Mouse (Mus musculus) regulatory T cell (primary cell): ENCODE data around the gene Bmpr1b.

Experiments
- in situ Hi-C: fragments of 300-600 bp; cut with MboI, MseI; formaldehyde crosslinking; loops from one replicate; pipeline ENCODE4 v1.15.1; 2025; ENCODE audit warnings: high pct_unique_total_duplicates

Bmpr1b gene

DNA sequence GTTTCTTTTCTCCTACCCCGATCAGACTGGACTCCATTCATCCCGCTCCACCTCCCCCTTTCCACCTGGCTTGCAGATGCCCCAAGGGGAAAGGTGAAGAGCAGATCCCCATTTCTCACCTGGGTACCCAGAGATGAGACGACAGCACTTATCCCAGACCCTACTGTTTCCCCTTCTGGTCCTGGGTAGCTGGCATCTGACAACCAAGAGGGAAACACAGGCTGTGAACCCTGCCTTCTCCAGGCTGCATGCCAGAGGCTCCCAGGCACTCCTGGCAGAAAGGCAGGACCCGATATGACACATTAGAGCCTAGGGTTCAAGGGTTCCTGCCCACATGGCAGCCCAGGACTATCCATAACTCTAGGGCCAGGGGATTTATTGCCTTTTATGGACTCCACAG, 56.0 kb downstream of the Bmpr1b start:
- in situ Hi-C loops = no loop called here

DNA sequence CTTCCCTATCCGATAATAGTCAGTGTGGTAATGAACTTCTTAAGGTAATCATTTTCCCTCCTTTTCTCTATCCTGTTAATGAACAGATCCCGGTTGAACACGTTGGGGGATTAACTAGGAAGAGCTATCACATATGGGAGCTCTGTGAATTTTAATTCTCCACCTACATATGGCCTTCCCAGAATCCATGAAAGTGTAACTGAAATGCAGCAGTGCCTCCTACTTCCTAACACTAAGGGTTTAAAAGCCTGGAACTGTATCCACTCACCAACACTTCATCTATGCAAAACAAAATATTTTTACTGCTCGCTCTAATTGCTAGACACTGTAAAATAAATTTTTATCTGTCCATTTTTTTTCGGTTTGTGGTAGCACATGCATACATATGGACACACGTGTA, 63.0 kb downstream of the Bmpr1b start:
- in situ Hi-C loops = no loop called here

DNA sequence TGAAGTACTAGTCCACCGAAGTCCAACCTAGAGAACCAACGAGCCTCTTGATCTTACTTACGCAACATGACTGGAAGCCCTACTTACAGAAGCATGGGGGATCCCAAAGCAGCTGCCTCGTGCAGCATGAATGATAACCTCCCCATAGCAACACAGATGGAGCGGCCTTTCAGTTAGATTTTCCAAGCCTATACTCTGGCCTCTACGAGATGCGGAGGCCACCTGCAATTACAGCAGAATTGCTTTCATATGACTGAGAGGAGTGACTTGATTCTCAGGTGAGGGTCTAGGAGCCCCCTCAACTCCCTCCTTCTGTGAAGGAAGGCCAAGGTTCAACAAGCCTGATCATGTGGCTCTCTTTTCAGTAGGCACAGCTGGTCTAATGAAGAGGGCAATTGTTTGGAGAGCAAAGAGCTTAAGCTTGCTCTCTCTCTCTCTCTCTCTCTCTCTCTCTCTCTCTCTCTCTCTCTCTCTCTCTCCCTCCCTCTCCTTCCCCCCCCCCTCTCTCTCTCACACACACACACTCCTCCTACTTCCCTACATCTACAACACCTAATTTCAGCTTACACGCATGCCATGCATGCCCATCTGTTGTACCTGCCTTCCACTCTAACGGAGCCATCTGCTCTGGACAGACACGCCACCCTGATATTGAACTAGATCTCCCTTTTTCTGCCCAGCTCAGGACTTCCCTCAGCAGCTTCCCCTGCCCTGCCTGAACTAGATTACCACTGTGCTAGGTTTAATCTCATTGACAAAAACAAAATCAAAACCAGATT, 65.0 kb downstream of the Bmpr1b start:
- in situ Hi-C loops = no loop called here

DNA sequence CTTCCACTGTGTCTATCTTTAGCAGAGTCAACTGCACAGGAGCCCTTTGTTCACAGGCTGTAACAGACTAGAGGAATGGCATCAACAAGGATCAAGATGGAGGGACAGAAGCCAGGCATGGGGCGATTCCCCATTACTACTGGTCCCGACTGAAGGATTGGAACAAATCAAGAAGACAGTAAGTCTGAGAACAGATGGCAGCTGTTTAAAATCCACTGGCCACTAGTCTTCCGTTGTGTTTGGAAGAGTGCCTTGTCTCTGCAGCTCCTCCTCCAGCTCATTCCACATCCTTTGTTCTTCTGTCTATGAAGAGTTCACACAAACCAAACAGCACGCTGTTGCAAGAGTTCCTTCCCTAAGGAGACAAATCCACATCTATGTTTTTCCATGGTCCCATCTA, 65.6 kb downstream of the Bmpr1b start:
- in situ Hi-C loops = no loop called here

DNA sequence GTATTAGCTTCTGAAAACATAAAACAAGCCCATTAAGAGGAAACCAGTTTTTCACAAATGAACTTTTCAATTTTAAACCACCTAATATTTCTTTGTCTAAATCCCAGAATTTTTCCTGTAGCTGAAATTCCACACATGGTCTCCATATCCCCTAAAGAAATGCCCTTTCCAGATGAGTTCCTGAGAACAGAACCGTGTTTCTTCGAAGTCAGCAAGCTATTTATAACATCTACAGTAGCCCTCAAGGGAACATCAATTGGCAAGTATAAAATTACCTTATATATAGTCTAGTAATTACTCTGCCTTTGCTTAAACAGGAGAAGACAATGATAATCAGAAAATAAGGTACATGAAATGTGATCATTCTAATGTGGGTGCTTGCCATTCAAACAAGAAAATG, 70.1 kb downstream of the Bmpr1b start:
- in situ Hi-C loops = no loop called here

DNA sequence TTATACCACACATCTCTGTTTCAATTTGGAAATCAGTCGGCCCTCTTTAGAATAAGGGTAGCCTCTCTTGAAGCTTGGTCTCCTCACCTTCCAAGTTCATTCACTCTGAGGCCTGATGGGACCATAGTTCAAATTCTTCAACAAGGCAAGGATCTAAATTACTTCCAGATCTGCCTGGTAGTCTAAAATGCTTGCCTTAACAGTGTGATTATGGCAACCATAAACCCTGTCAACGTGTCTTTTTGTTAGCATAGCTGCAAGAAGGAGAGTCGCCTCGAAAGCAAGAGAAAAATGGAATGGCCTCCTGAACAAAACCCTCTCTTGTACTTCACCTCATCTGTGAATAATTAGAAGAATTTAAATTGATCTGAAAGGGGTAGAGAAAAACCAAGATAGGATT, 75.2 kb downstream of the Bmpr1b start:
- in situ Hi-C loops = no loop called here

DNA sequence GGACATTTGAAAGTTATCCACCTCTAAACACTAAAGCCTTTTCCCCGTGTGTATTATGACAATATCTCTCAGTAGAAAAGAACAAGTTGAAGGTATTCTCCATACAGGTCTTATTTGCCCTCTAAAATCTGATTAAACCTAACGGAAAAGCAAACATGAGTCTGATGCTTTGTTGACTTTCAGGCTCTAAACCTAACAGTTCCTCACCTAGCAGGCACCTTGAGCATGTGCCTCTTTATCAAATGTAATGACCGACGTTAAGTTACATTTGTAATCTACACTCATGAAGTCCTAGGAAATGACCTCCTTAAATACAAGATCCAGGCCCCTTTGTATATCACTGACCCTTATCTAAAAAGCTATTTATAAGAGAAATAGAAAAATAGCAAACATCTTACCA, 79.5 kb downstream of the Bmpr1b start:
- in situ Hi-C loops = no loop called here

DNA sequence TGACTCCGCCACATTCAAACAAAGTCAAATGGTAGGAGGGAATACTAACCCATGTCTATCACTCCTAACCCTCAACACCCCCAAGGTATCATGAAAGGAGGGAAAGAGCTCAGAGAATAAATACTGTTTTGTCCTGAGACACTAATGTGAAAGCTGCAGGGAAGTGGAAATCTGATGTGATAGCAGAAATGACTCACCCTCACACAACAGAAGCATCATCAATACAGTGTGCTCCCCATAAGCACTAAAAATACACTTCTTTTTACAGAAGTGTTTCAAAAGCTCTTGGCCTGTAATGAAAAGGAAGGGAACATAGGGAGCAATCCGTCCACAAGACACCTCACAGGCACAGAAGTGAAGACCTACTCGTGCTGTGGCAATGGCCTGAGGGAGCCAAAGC, 83.3 kb downstream of the Bmpr1b start:
- in situ Hi-C loops = no loop called here

DNA sequence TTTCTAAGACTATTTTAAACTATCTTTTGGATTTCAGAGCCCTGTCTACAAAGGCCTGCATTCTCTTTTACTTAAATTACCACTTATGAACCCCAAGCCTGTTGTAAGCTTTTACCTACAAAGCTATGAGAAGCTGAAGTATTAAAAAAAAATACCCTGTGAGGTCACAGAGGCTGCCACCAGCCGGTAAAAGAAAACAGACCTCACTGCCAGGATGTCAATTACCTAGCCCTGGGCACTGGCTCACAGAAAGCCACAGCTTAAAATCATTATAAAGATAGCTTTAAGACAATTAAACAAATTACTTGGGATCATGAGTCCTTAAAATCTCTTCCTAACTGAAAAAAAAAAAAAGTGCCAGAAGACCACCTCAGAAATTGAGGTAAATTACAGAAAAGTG, 85.1 kb downstream of the Bmpr1b start:
- in situ Hi-C loops = no loop called here

DNA sequence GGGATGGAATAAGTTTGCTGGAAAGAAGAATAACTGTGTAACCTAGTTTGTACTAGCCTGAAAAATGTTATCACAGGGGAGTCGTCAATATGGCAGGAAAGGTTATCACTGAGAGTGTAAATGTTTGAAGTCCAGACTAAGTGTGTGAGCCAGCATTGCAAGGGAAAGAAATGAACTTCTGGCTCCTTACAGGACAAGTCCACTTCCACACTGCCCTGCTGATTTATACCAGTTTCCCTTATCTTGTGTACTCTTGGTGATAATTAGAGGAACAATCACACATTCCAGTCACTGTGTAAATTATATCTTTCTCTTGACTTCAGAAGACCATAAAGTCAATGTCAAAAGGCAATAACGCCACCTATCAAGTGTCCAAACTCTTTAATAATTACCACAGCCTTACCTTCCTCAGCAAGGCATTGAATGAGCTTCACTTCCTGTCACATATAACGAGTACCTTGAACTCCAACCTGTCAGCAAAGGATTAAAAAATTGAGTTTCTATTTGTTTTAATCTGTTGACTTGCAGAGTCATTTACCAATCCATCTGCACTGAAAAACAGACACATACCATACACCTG, 91.4 kb downstream of the Bmpr1b start:
- in situ Hi-C loops = no loop called here

DNA sequence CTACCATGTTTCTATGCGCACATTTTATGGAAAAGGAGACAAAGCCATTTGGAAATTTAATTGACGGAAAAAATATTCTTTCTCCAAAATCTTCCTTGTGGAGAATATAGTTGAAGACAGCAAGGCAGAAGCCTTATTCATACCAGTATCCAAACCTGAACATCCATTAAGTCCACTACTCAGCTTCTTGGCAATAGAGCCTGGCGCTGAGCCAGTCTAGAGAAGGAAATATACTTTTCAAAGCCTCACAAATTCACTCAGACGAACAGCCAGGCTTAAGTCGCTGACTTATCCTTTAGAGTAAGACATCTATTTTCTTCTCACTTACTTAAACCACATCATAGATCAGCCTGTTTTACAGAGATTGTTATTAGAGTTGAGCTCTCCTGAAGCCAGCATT, 97.6 kb downstream of the Bmpr1b start:
- in situ Hi-C loops = no loop called here

DNA sequence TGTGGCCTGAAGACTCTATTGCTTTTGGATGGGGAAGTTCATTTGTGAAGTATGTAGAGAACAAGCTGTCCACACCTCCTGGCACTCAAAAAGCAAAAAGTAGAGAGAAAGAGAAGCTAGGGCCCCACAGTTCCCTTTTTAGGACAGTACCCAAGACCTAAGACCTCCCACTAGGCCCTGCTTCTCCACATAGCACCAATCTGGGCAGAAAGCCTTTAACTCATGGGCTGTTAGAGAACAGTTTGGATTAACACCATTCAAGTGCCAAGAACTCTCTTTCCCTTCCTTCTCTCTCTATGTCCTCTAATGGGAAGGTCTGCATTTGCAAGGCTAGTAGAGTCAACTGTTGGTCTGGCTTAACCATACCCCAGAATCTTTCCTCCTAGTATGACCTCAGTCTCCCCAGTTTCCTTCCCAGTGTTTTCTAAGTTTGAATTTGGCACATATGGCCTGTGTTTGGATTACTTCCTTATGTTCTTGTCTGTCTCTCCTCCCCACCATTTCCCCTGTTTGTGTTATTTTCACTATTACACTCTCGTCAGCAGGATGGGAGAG, 102.4 kb downstream of the Bmpr1b start:
- in situ Hi-C loops = no loop called here

DNA sequence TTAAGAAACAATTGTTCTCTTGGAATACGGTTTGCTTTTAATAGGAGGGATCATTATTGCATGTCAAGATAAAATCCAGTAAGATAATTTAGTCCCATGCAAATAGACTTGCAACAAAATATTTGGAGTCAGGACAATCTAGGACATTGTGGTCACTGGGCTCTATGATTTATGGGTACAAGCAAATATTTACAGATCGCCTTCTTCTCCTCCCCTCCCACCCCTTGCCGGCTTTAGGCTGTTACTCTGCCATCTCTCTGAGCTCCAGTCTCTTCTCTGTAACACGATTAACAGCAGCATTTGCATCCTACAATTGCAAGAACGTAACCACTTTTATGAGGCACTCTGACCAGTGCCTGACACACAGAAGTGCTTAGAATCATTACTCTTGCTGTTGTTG, 104.1 kb downstream of the Bmpr1b start:
- in situ Hi-C loops = no loop called here

DNA sequence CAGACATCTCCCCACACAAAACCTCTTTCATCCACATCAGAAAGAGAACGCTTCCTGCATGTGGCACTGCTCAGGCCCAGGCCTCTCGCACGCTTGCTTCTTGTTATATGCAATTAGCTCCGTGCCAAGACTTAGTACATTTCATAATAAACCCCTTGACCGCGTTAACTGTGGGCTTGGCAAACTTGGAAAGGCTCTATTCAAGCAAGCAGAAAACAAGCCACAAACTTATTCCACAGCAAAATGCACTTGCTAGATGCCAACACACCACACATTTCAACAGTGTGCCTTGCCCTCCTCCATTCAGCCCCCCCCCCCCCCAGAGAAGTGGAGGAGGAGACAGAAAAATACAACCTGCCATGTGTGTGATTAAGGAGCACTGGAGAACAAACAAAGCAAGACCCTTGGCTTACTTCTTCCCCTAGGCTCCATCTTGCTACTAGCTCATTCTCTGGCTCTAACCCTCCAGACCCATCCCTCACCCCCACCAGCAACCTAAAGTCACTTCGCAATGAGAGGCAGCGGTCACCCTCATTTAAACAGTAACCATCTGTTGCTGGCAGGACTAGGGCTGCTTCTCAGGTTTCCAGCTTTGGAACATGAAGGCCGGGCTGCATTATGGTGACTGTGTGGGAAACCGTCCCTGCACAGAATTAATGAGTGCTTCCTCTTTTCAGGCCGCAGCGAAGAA, 105.5 kb downstream of the Bmpr1b start:
- in situ Hi-C loops = no loop called here

DNA sequence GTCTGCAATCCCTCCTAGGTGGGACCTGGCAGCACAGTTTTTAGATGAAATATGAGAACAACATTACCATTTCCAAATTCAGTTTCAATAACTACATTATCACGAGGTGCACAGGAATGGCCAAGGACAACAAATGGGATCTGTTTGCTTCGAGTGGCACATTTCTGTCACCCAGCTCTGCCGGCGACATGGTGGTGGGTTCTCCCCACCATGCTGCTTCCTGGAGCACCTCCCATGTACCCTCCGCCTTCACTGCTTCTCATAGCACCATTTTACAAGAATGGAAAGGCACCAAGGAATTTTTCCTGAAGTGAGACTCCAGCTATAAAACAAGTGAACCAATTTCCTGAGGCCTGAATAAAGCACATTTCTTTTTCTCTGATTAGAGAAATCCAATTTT, 108.0 kb downstream of the Bmpr1b start:
- in situ Hi-C loops = no loop called here

DNA sequence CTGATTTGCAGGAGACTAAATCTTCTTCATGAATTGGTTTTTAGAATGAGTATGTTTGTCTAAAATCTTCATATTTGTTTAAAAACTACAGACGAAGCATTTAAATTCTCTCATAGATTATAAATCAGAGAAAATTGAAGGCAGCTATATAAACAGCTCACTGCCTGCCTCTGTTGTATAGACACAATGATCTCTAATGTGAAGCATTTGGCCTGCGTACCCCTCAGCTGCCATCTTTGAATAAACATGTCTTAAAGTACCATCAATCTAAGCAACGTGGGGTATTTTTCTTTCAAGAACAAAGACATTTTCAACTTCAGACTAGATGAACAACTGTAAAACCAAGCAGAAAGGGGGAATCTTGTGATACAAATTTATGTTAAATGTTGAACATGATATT, 109.3 kb downstream of the Bmpr1b start:
- in situ Hi-C loops = no loop called here

DNA sequence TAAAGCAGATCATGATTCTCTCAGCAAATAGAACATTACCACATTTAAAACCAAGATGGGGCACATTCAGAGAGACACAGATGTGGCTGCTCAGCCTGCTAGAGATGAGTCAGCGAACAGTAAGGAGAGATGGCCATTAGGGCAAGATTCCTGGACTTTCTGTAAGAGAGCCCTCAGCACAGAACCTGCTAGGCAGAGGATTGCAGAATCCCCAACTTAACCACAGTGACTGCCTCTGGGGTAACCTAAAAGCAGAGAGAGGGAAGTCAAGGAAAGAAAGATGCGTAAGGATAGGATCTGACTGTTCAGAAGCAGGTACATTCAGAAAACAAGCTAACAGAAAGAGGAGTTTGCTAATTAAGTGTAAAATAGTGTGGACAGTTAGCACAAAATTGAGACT, 118.5 kb downstream of the Bmpr1b start:
- in situ Hi-C loops = no loop called here

DNA sequence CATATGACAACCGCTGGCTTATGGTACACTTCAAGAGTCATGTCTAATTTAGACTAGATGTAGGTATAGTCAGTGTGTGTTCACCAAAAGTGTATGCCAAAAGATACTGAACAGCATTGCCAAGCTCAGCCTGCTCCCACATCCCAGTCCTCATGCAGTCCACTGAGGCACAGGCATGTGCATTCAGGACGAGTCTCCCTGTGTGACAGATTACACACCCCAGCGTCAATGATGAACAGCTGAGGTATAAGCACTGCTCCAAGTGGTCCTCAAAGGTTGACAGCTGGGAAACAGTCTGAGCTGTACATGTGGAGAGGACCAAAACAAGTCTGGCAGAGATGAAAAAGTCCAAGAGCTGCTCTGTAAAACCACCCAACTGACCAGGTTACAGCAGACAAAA, 119.6 kb downstream of the Bmpr1b start:
- in situ Hi-C loops = loop anchor here (25.0 kb wide), 1 partner anchor 413 kb away; no protein-coding TSS in a partner anchor

DNA sequence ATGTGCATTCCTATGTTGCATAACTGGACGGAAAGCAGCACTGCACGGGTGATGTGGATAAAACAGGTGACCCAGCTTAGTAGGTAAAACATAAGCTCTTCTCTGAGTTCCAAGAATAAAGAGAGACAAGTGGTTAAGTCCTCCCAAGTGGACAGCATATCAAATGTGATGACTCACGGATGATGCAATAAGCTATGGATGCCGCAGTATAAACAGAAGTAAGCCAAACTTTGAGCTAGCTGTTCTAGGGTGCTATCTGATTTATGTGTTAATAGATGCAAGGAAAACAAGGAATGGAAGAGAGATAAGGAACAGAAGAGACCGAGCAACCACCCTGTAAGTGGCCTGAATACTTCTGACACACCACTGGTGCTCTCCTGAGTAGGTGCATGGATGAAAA, 120.1 kb downstream of the Bmpr1b start:
- in situ Hi-C loops = loop anchor here (25.0 kb wide), 1 partner anchor 413 kb away; no protein-coding TSS in a partner anchor

DNA sequence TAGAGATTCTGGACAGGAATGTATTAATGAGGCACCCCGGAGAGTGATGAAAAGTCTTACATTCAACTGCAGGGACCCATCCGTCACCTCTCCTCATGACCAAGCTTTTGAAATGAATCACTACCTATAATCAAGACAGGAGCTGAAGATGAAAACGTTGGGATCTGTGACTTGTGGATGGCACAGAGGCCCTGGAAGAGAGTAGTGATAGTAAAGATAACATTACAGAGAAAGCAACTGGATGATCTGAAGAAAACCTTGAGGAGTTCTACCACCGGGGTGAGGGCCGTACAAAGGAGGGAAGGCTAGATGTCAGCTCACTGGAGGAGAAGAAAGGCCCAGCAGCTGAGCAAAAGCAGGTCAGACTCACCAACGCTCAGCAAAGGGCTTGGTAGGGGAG, 120.7 kb downstream of the Bmpr1b start:
- in situ Hi-C loops = loop anchor here (25.0 kb wide), 1 partner anchor 414 kb away; no protein-coding TSS in a partner anchor

DNA sequence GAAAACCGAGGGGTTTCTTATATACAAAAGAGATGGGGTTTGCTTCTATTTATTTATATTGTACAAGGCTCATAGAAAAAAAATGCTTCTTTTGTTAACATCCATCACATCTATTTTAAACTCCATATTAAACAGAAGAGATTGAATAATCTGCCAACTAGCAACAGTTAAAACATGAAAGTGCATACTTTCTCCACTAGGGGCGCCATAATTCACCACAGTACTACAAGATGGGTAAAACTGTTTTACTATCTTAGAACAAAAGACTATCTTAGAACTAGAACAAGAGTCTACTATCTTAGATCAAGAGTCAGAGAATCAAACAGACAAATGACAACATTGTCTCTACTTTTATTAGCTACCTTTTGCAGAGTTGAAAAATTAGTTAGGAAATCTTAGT, 125.8 kb downstream of the Bmpr1b start:
- in situ Hi-C loops = loop anchor here (25.0 kb wide), 1 partner anchor 419 kb away; no protein-coding TSS in a partner anchor

DNA sequence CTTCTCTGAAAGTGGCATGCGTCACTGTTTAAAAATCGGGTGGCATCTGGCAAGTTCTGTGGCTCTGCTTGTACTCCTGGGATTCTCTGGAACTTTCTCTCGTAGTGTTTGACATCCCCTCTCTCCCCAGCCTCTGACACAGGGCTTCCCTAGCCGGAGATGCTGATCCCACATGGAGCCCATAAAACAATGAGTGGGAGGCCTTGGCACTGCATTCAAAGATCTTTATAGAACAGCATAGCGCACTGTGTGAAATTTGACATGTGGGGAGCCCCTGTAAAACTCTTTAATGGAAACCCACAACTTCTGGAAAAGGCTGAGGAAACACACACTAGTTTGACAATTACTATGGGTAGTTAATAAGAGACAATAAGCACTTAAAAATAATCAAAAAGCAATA, 126.2 kb downstream of the Bmpr1b start:
- in situ Hi-C loops = loop anchor here (25.0 kb wide), 1 partner anchor 419 kb away; no protein-coding TSS in a partner anchor
